8 mouse cellular contexts compared by ENCODE assay signal in the genomic region with DNA sequence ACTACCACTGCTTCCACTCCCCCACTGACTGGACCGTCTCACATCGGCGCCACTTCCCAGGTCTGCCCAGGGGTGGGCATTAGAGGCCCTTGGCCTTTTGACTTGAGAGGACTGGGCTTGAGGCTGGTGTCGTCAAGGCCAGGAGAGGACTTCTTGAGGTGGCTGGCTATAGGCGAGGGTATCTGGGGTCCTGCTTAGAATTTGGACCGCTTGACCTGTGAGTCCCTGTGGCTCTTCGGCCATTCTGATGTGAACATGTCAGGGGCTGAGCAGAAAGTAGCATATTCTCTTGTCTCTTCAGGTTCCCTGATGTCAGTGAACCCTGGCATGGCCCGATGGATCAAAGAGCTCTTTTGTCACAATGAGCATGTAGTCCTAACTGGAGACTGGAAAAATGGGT.
DNase-seq lines count a peak whose midpoint lies in the region.
"Not testable (repeated sequence)": the region's sequence is repeated elsewhere in the genome, so short reads cannot be mapped to it uniquely, and the experiment has no call there.

No protein-coding gene starts in this region.

- intact Hi-C loops in gastrocnemius, postnatal 14 days (cut with DNase I; ENCODE audit: low total_unique reads) = not testable (repeated sequence)

- DNase-seq in adrenal gland, adult (ENCODE audit: inconsistent age in 2 of 2, low spot score in 1 of 2) = peak; percentile 85 to 94
- peak; percentile 55 to 70 for DNase-seq in cerebellum, postnatal 25 days
- DNase-seq in gastrocnemius, postnatal 14 days = peak; percentile 77
- DNase-seq in kidney, adult 18-20 months = peak; percentile 75
- peak; percentile 81 to 83 for DNase-seq in layer of hippocampus, postnatal 36 days
- peak; percentile 63 for DNase-seq in lung, postnatal 14 days
- peak; percentile 70 for DNase-seq in right cerebral cortex, postnatal 14 days
- peak; percentile 70 to 73 for DNase-seq in thymus, postnatal 36 days

Comparison
In these comparisons a context has a peak if more than half of its experiments do, and no peak if none do; other contexts are left out.
1. Peak in every context shown above with its lines: DNase-seq.